Mouse (Mus musculus) embryonic facial prominence, embryonic 12.5 days (tissue): Measurements from ENCODE around the gene Btbd17. TPM values are rescaled to one million over a fixed set of nuclear protein-coding genes. Genes with fewer than 3 reads are reported as not detected.

Experiments
- ATAC-seq: fragments of 200-750 bp; cut with Nextera tagmentation; 2 replicates; pipeline ENCODE4 v1.8.0; 2017; ENCODE audit not compliant: insufficient number of reproducible peaks, insufficient read depth, low FRiP score, low TSS enrichment
- H3K27ac ChIP-seq: fragments of 300-500 bp; sonication (generic); 2 replicates; pipeline ENCODE4 v1.5.1; 2016; ENCODE audit warnings: mild to moderate bottlenecking
- H3K27me3 ChIP-seq: fragments of 300-500 bp; sonication (generic); 2 replicates; pipeline ENCODE4 v1.6.1; 2016; ENCODE audit warnings: mild to moderate bottlenecking, moderate library complexity
- H3K36me3 ChIP-seq: fragments of 300-500 bp; sonication (generic); 2 replicates; pipeline ENCODE4 v1.6.1; 2016; ENCODE audit warnings: mild to moderate bottlenecking
- H3K4me1 ChIP-seq: fragments of 300-500 bp; sonication (generic); 2 replicates; pipeline ENCODE4 v1.6.1; 2016
- H3K4me2 ChIP-seq: fragments of 300-500 bp; sonication (generic); replicated peaks from 2 replicates; pipeline ENCODE4 v1.6.1; 2016; ENCODE audit warnings: mild to moderate bottlenecking, moderate library complexity
- H3K4me3 ChIP-seq: fragments of 300-500 bp; sonication (generic); 2 replicates; pipeline ENCODE4 v1.5.1; 2016; ENCODE audit warnings: mild to moderate bottlenecking
- H3K9ac ChIP-seq: fragments of 300-500 bp; sonication (generic); 2 replicates; pipeline ENCODE4 v1.6.1; 2016; ENCODE audit warnings: mild to moderate bottlenecking, moderate library complexity
- H3K9me3 ChIP-seq: fragments of 300-500 bp; sonication (generic); 2 replicates; pipeline ENCODE4 v1.6.1; 2016; ENCODE audit warnings: mild to moderate bottlenecking, moderate library complexity
- WGBS: fragments of 180-500 bp; shearing (Covaris S2); methylation state at CpG from one replicate; pipeline ENCODE4 v1.1.7; 2016; 5-methylcytosine and 5-hydroxymethylcytosine counted together
- polyA plus RNA-seq: library from polyadenylated mRNA; unstranded; fragments of >200 nt; fragmentation: Nextera tagmentation; extraction: Ambion mirVana; gene quantifications from 2 replicates; pipeline ENCODE4 v1.2.1, GENCODE M21; 2016

Btbd17 gene
- polyA plus RNA-seq, 1 experiment from 2014 or later, result 8.7 TPM

DNA sequence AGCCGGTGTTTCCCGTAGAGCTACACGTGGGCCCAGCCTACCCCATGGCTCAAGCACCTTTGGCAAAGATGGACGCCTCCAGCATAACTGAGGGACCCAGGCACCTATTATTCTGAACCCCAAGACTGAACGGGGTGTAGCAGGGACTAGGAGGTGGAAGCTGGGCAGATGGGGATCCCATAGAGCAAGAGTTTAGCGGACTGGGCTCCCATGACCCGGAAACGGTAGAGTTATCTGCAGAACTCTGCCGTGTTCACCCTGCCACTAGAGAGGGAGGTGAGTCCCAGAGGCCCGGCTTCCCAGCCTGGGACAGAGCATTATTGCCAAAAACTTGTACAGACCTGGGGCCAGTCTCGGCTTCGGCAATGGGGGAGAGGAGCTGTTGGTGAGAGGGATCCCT is 5.6 kb downstream of the Btbd17 start:
- H3K27me3 ChIP-seq, result peaks cover 95% of the 10 kb centered on the region
- no peaks in the 10 kb centered on the region for H3K36me3 ChIP-seq
- peaks cover 31% of the 10 kb centered on the region for H3K4me1 ChIP-seq
- H3K4me3 ChIP-seq, result no peak overlapping the region
- 65% methylated on average over 12 of the region's 12 CpGs for WGBS
- H3K27ac ChIP-seq, result no peak overlapping the region
- no peak overlapping the region for H3K4me2 ChIP-seq
- H3K9me3 ChIP-seq, result no peaks in the 10 kb centered on the region
- no peak overlapping the region for H3K9ac ChIP-seq
- ATAC-seq, result no peak

DNA sequence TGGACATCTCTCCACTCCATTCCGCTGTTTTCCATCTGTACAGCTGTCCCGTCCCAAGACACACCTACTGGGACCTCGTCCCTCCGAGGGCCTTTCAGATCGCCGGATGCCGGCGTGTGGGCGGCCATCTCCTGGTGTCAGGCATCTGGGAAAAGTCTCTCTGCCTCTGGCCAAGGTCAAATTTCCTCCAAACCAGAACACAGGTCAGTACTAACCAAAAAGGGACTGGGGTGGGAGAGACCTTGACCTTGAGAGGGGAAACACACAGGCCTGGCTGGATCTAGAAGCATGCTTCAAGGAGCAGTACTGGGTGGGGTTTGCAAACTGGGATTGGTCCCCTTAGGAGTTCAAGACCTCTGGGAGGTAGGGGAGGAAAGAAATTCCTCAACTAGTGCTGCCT is 6.0 kb downstream of the Btbd17 start:
- peaks cover 26% of the 10 kb centered on the region for H3K4me1 ChIP-seq
- H3K36me3 ChIP-seq, result no peaks in the 10 kb centered on the region
- H3K9me3 ChIP-seq, result no peaks in the 10 kb centered on the region
- no peak overlapping the region for H3K9ac ChIP-seq
- H3K4me2 ChIP-seq, result no peak overlapping the region
- 55% methylated on average over 9 of the region's 9 CpGs for WGBS
- no peak for ATAC-seq
- H3K27me3 ChIP-seq, result peaks cover 99% of the 10 kb centered on the region
- H3K4me3 ChIP-seq, result no peak overlapping the region
- H3K27ac ChIP-seq, result no peak overlapping the region

DNA sequence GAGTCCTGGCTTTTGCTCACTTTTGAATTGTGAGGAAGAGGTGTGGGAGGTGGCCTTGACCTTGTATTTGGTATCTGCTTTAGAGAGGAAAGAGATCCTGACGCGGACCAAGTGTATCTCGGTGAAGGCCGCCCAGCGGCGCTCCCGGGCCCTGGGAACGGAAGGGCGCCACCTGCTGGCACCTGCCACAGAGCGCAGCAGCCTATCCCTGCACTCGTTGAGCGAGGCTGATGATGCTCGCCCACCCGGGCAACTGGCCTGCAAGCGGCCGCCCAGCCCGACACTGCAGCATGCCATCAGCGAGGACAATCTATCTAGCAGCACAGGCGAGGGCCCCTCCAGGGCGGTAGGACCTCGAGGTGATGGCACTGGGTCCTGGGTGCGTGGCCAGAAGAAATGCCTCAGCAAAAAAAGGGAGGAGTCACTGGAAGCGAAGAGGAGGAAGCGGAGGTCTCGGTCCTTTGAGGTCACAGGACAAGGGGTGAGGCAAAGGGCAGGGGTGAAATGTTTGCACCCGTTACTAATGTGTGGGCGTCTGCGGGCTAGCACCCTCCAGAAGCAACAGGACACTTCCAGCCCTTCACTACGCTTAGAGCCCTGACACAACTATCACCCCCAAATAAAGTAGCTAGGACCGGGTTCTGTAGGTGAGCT is 6.6 kb downstream of the Btbd17 start:
- H3K27ac ChIP-seq, result no peak overlapping the region
- H3K4me3 ChIP-seq, result no peak overlapping the region
- H3K27me3 ChIP-seq, result peaks cover 99% of the 10 kb centered on the region
- no peak for ATAC-seq
- no peaks in the 10 kb centered on the region for H3K9me3 ChIP-seq
- H3K4me1 ChIP-seq, result peaks cover 25% of the 10 kb centered on the region
- H3K9ac ChIP-seq, result no peak overlapping the region
- no peaks in the 10 kb centered on the region for H3K36me3 ChIP-seq
- peak overlapping the region; percentile 44 for H3K4me2 ChIP-seq
- 8% methylated on average over 30 of the region's 30 CpGs for WGBS

DNA sequence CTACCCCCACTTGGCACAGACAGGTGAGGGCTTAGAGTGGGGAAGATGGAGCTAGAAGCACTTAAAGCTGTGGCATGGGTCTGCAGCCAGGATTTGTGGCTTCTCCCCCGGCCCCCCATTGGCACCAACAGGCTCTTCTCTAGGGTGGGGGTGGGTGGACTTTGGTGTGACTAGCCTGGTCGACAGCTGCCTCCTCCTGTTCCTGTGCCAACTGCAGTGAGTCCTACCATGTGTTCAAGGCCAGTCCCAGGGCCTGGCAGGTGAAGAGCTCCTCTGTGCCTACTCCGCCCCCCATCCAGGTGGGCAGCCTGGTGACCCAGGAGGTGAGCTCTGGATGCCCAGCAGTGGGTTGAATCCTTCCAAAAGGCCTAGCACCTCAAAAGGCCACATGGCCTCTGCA is 8.1 kb downstream of the Btbd17 start:
- Histone ChIP-seq H3K27me3 (peaks cover 84% of the 10 kb centered on the region), H3K4me3 (no peak overlapping the region), H3K9ac (no peak overlapping the region), H3K9me3 (no peaks in the 10 kb centered on the region), H3K27ac (no peak overlapping the region), H3K4me1 (peaks cover 25% of the 10 kb centered on the region), H3K36me3 (no peaks in the 10 kb centered on the region), H3K4me2 (no peak overlapping the region)
- WGBS, result 77% methylated on average over 3 of the region's 3 CpGs
- ATAC-seq, result no peak

DNA sequence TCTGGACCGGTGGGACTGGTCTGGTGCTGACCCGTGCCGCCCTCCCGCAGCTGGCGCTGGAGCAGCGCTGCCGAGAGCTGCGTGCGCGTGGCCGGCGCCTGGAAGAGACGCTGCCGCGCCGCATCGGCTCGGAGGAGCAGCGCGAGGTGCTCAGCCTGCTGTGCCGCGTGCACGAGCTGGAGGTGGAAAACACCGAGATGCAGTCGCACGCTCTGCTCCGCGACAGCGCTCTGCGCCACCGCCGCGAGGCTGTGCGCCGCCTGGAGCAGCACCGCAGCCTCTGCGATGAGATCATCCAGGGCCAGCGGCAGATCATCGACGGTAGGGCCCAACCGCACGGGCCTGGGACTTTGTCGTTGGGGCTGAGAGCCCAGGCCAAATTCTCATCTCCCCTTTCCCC is 9.4 kb downstream of the Btbd17 start:
- 0 out of 2 replicates have a peak, but pooled peaks have one; percentile 29 for ATAC-seq
- H3K4me2 ChIP-seq, result peak overlapping the region; percentile 51
- peaks cover 71% of the 10 kb centered on the region for H3K27me3 ChIP-seq
- WGBS, result 2% methylated on average over 43 of the region's 43 CpGs
- H3K9ac ChIP-seq, result no peak overlapping the region; the same call in none of the 2 replicates
- H3K4me1 ChIP-seq, result peaks cover 14% of the 10 kb centered on the region
- no peak overlapping the region for H3K27ac ChIP-seq
- peak overlapping the region; percentile 31 for H3K4me3 ChIP-seq
- H3K36me3 ChIP-seq, result no peaks in the 10 kb centered on the region
- H3K9me3 ChIP-seq, result no peaks in the 10 kb centered on the region

DNA sequence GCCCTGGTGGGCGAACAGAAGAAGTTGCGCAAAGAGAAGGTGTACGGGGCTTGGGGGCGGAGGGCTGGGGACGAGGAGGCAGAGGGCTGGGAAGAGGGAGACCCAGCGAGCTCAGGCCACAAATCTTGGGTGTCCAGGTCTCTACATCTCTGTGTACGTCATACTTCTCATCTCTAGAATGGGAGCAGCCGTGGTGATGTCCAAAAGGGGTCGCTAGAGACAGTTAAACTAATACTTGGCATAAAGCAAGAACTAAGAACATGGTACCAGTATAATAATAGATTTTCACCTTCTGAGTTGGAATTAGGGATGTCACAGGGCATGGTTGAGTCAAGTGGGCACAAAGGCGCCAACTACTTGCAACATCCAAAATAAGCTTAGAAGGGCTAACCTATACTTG is 9.9 kb downstream of the Btbd17 start:
- Histone ChIP-seq H3K27ac (no peak overlapping the region), H3K36me3 (no peaks in the 10 kb centered on the region), H3K4me1 (peaks cover 10% of the 10 kb centered on the region), H3K27me3 (peaks cover 67% of the 10 kb centered on the region), H3K4me3 (peak overlapping the region; percentile 31), H3K9me3 (no peaks in the 10 kb centered on the region), H3K9ac (no peak overlapping the region; the same call in 1 of the 2 replicates), H3K4me2 (peak overlapping the region; percentile 51)
- no peak for ATAC-seq
- 51% methylated on average over 10 of the region's 10 CpGs for WGBS

DNA sequence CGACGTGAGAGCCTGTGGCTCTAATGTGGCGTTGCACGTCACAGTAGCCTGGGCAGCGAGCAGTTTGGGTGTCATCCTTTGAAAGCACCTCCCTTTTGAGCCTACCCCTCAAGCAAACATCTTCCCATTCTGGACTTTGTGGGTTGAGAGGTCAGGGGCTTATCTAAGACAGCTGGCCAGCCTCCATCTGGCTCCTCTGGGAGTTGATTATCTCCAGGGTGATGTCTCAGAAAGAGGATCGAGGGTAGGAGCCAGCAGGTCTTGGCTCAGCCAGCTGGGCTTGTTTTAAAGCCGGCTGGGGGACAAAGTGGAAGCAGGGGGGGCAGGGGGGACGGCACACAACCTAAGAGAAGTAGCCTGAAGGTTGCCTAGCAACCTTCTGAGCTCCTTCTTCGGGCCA is 15.7 kb downstream of the Btbd17 start:
- Histone ChIP-seq H3K27me3 (peaks cover 15% of the 10 kb centered on the region), H3K27ac (no peak overlapping the region), H3K4me3 (no peak overlapping the region), H3K4me1 (no peaks in the 10 kb centered on the region), H3K9me3 (no peaks in the 10 kb centered on the region), H3K36me3 (no peaks in the 10 kb centered on the region), H3K9ac (no peak overlapping the region), H3K4me2 (no peak overlapping the region)
- 51% methylated on average over 9 of the region's 9 CpGs for WGBS
- no peak for ATAC-seq

DNA sequence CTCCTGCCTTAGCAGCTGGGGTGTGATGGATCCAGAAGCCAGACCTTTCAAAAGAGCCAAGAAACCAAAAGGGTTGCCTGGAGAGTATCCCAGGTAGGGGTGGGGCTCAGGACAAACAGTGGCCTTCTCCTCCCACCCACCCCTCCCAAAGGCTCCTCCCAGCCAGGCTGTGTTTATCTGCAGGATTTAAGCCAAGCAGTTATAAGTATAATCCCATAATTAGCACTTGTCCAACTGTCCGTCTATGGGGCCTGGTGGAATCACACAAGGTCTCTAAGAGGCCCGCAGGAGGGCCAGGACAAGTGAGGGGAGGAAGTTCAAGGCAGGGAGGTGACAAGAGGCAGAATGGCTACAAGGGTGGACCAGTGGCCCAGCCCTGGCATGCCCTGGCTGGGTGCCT is 23.8 kb downstream of the Btbd17 start:
- H3K9ac ChIP-seq, result no peak overlapping the region
- no peak for ATAC-seq
- 56% methylated on average over 2 of the region's 2 CpGs for WGBS
- peaks cover 5% of the 10 kb centered on the region; the same call in 1 of the 2 replicates for H3K4me1 ChIP-seq
- H3K27ac ChIP-seq, result no peak overlapping the region
- peaks cover 4% of the 10 kb centered on the region for H3K27me3 ChIP-seq
- no peaks in the 10 kb centered on the region for H3K36me3 ChIP-seq
- H3K4me2 ChIP-seq, result no peak overlapping the region
- no peaks in the 10 kb centered on the region for H3K9me3 ChIP-seq
- H3K4me3 ChIP-seq, result no peak overlapping the region

DNA sequence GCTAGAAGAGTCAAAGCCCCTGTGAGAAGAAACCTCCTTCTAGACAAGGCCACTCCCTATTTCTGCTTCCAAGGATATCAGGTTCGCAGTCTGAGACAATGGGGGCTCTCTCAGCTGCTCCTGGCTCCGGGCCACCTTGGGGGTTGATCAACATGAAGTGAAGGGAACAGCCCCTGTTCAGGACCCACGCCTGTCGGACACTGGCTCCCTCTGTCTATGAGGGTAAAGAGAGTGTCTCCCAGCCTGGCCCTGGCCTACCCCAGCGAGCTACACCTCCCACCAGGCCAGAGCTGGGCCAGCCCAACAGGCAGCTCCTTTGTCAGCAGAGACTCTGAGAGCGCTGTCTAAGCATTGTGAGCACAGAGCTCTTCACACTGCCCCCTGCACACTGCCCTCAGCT is 25.8 kb downstream of the Btbd17 start:
- Histone ChIP-seq H3K4me1 (peaks cover 11% of the 10 kb centered on the region; the same call in 1 of the 2 replicates), H3K27me3 (peaks cover 21% of the 10 kb centered on the region), H3K4me2 (no peak overlapping the region), H3K27ac (peak overlapping the region; percentile 66), H3K4me3 (no peak overlapping the region), H3K9ac (no peak overlapping the region), H3K9me3 (no peaks in the 10 kb centered on the region), H3K36me3 (no peaks in the 10 kb centered on the region)
- peak; percentile 19; the same call in 1 of the 2 replicates for ATAC-seq
- 25% methylated on average over 6 of the region's 6 CpGs for WGBS

DNA sequence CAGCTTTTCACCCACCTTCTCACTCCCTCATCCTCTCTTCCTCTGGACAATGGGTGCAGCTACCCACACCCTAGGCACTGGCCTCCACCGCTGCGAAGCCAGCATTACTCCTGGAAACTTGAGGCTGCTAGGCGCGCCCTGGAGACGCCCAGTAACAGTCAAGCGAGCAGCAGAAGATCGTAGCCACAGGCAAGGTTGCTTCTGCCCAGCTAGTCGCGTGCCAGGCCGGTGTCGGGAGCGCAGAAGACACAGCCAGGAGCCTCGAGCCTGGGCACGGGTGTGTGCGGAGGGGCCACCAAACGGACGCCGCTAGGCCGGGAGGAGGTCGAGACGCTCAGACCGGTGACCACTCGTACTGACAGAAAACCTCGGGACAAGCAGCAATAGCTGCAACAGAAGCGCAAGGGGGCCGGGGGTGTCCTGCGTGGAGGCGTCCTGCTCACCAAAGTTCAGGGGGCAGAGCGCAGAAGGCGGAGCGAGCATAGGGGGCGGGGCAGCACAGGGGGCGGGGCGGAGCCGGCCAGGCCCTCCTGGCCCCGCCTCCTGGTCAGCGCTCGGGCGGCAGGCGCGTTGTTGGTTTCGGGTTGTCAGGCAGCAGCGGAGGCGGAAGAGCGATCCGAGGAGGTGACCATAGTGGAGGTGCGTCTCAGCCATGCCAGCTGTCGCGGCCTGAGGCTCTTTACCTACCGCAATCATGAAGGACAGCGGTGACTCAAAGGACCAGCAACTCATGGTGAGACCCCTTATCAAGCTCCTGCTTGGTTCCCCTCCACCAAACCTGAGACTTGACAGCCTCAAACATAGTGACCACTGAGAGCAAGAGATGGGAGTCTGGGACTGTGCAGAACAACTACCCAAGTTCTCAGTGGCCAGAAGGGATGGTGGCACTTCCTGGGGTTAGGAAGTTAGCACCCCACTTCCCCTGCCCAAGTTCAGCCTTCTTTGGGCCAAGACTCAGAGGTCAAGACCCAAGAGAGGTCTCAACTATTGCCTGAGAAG is 30.6 kb downstream of the Btbd17 start, which contains the start of gene Kif19a:
Gene Kif19a, plus strand, starts transcription at position 569 of the 999 bp plus-strand sequence.
- H3K9ac ChIP-seq, result peak within 1 kb of the TSS; percentile 20; the same call in 1 of the 2 replicates
- no peak within 1 kb of the TSS for H3K27ac ChIP-seq
- peak within 1 kb of the TSS; percentile 47 for H3K4me3 ChIP-seq
- H3K4me2 ChIP-seq, result peak within 1 kb of the TSS; percentile 85
- 3% methylated on average over 50 of the region's 51 CpGs for WGBS
- no peak for ATAC-seq
- H3K9me3 ChIP-seq, result no peaks in the 10 kb centered on the region
- H3K4me1 ChIP-seq, result peaks cover 10% of the 10 kb centered on the region; the same call in 1 of the 2 replicates
- H3K36me3 ChIP-seq, result no peaks in the 10 kb centered on the region
- peaks cover 21% of the 10 kb centered on the region for H3K27me3 ChIP-seq

DNA sequence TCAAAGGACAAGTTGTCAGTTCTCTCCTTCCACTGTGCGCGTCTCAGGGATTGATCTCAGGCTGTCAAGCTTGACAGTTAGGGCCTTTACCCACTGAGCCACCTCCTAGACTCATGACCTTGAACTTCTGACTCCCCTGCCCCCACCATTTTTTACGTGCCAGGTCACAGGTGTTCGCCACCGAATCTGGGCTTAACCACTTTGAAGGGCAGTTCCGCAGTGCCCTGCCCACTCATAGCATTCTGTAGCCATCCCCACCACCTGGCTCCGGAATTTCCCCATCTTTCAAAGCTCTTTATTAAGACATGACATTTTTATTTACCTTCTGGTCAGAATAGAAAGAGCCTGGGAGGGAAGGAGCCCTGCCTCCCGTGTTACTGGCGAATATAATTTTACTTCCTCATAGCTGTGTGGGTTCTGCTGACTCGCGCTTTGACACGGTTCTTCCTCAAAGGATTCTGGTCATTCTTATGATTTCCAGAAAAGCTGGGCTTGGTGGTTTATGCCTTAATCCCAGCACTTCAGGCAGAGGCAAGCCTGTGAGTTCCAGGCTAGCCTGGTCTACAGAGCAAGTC is 48.1 kb downstream of the Btbd17 start:
- no peak overlapping the region for H3K27ac ChIP-seq
- H3K4me2 ChIP-seq, result no peak overlapping the region
- no peaks in the 10 kb centered on the region for H3K9me3 ChIP-seq
- no peaks in the 10 kb centered on the region for H3K36me3 ChIP-seq
- 85% methylated on average over 12 of the region's 12 CpGs for WGBS
- no peak overlapping the region for H3K4me3 ChIP-seq
- no peaks in the 10 kb centered on the region for H3K27me3 ChIP-seq
- no peaks in the 10 kb centered on the region for H3K4me1 ChIP-seq
- ATAC-seq, result no peak
- H3K9ac ChIP-seq, result no peak overlapping the region
